Mouse (Mus musculus) B cell, adult 2 months (primary cell): ENCODE data around the gene Olfr748.
"Not testable (repeated sequence)": the region's sequence is repeated elsewhere in the genome, so short reads cannot be mapped to it uniquely, and the experiment has no call there.

Source experiments
- DNase-seq, 2 experiments: peaks; one replicate each; pipeline ENCODE4 v3.0.0; 2022

Gene Olfr748

DNA sequence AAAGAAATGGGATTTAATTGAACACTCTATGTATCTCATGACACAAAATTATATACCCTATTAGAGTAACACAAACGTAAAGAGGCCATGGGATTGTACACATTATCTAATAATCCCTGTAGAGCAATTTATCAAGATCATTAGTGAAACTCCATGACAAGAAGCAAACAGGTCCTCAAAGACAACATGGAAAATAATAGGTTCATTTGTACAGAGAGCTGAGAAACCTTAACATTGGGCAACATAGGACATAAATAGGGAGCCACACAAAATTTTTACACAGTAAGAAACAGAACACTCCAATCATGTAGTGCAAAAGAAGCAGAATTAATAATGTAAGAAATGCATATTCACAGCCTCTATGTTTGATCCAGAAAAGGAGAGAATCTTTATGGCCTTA is at the start of gene Olfr748:
Gene Olfr748 (plus strand): TSS at position 301 of the 400 bp plus-strand sequence.
- no peak for DNase-seq

DNA sequence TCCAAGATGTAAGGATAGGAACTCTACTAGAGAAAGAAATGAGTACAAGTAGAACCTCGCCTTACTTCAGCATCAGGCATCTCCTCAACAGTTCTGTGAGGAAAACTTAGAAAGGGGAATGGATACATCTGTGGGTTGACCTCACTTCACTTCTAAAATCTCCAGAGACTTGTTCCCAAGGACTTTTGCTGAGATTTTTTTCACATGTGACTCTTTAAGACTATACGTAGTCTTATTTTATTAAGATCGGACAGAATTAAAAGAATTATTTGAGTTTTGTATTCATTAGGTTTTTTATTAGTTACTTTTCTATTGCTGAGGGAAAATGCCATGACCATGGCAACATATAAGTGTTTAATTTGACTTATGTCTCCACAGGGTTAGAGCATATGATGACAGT is 14.1 kb upstream of the Olfr748 start, which contains the start of gene Olfr747:
Gene Olfr747 (minus strand): TSS at position 101 of the 400 bp plus-strand sequence.
- DNase-seq, result no peak

DNA sequence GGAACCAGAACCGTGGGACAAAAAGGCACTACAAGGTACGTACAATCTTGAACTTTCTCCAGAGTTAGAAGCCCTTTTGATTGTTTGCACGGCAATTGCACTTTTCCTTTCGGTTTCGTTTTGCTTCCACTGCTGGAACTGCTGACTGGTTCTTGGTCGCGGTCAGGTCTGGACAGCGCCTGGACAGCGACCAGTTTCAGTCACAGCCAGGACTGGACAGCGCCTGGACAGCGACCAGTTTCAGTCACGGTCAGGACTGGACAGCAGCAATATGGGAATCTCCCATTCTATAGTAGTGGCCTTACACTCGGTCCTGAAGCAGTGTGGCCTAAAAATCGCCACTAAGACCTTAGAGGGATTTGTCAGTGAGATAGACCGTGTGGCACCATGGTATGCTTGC is 12.7 kb downstream of the Olfr748 start:
- DNase-seq, result not testable (repeated sequence)

DNA sequence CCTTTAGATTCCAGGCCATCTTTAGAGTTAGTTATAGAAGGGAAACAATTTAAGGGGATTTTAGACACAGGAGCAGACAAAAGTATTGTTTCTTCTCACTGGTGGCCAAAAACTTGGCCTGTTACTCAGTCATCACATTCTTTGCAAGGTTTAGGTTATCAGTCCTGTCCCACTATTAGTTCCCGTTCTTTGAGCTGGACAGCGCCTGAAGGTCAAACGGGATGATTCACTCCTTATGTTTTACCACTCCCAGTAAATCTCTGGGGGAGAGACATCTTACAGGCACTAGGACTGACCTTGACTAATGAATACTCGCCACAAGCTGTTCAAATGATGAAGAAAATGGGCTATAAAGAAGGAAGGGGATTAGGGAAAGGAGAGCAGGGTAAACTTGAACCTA is 15.2 kb downstream of the Olfr748 start:
- not testable (repeated sequence) for DNase-seq

DNA sequence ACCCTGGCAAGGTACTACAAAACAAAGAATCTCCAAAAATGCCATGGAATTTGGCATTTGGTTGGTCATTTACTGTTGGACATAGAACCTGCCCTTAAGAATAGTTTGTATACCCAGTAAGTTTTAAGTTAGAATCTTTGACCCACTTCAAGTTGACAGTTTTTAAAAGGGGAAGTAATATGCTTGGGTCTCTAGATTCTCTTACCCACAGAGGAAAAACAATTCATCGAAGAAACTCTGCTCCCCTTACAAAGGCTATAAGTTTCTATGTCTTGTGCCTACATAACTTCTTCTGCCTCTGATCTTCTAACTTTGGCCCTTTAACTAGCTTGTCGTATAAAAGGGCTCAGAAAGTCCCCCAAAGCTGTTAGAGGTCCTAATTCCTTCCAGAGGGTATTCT is 33.2 kb downstream of the Olfr748 start:
- DNase-seq, result no peak

DNA sequence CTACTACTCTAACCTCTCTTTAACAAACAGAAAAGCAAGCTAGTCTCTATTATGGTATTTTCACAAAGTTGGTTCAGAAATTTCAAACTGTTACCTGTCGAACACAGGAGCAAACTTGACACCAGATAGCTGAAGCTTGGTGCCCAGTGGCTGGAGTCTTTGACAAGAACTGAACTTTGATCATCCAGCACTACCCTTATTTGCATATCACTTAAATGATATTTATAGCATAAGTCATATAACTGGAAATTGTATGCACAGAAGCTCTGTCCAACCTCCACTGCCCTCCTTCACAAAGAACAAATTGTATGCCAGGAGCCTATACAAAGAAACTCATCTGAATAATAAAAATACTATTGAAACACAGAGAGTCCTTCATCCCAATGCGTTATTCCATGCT is 34.4 kb downstream of the Olfr748 start:
- DNase-seq, result no peak

DNA sequence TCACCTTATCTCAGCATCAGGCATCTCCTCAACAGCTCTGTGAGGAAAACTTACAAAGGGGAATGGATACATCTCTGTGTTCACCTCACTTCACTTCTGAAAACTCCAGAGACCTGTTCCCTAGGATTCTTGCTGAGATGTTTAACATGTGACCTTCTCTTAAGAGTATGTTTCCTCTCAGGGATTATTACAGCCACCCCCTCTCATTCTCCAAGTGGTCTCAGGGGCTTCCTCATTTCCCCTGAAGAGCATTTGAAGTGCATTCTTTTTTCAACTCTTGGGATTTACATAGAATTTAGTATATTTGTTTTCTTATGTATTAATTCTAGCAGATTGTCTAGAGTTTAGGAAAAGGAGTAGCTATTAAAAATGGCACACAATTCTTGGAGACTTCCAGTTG is 37.8 kb downstream of the Olfr748 start, which contains the start of gene Olfr749:
Gene Olfr749 (minus strand): TSS at position 101 of the 400 bp plus-strand sequence.
- DNase-seq, result no peak

DNA sequence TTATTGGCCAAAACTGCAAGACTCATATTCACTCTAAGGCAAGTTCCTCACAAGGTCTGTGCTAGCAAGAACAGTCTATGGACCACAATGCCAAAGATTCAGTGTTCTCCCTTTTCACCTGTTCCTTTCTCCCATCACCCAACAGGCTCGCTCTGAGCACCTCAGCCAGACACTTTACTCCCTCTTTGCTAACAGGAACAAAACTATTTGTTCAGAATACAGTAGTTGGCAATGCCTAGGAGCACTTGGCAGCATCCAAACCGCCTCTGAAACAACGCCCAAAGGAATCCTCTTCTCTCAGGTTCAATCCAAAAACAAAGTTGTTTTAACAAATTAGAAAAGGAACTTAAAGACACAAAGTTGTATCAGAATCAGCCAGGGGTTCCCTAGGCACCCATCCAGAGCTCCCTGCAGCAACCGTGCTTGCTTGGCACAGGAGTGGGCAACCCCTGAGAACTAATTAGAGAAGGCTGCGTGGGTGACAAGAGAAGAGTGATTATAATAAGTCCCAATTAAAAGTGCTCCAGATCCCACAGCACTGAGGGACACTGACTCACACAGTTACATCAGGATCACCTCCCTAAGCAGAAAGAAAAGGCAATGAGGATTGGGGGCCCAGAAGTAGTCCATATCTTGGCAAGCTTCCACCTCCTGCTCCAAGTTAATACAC is 51.4 kb downstream of the Olfr748 start:
- DNase-seq, result no peak
